Mouse (Mus musculus) limb, embryonic 11.5 days (tissue): ENCODE measurements at regions not wholly inside any gene's neighbourhood (a gene's known extent, or its start where the extent isn't known, plus 50 kb on each side); places are given as distances from the start of the nearest gene placed in this dataset.

Experiments
- ATAC-seq: fragments of 200-750 bp; cut with Nextera tagmentation; 2 replicates; pipeline ENCODE4 v1.8.0; 2017; ENCODE audit warnings: low read depth; ENCODE audit not compliant: insufficient number of reproducible peaks, low FRiP score, low TSS enrichment
- DNase-seq: peaks from one replicate; pipeline ENCODE4 v3.0.0-alpha.2; 2015; ENCODE audit warnings: low spot score
- H3K27ac ChIP-seq: fragments of 300-500 bp; sonication (generic); replicated peaks from 2 replicates; pipeline ENCODE4 v1.5.1; 2014; ENCODE audit warnings: low read depth, mild to moderate bottlenecking, low read length
- H3K27me3 ChIP-seq: fragments of 300-500 bp; sonication (generic); 2 replicates; pipeline ENCODE4 v1.6.1; 2014; ENCODE audit warnings: mild to moderate bottlenecking, low read length, mixed read lengths; ENCODE audit not compliant: control insufficient read depth, insufficient read depth
- H3K36me3 ChIP-seq: fragments of 300-500 bp; sonication (generic); 2 replicates; pipeline ENCODE4 v1.6.1; 2014; ENCODE audit warnings: mild to moderate bottlenecking, low read length, moderate library complexity, mixed read lengths; ENCODE audit not compliant: control insufficient read depth, insufficient read depth
- H3K4me1 ChIP-seq: fragments of 300-500 bp; sonication (generic); 2 replicates; pipeline ENCODE4 v1.6.1; 2014; ENCODE audit warnings: low read length, mixed read lengths; ENCODE audit not compliant: control insufficient read depth, insufficient read depth
- H3K4me2 ChIP-seq: fragments of 300-500 bp; sonication (generic); 2 replicates; pipeline ENCODE4 v1.6.1; 2014; ENCODE audit warnings: low read depth, mild to moderate bottlenecking, moderate library complexity; ENCODE audit not compliant: severe bottlenecking
- H3K4me3 ChIP-seq: fragments of 300-500 bp; sonication (generic); 2 replicates; pipeline ENCODE4 v1.5.1; 2014; ENCODE audit warnings: low read depth, low read length
- H3K9ac ChIP-seq: fragments of 300-500 bp; sonication (generic); 2 replicates; pipeline ENCODE4 v1.6.1; 2014; ENCODE audit warnings: mild to moderate bottlenecking, low read length
- H3K9me3 ChIP-seq: fragments of 300-500 bp; sonication (generic); 2 replicates; pipeline ENCODE4 v1.6.1; 2016; ENCODE audit warnings: low read length; ENCODE audit not compliant: control insufficient read depth
- WGBS: fragments of 180-500 bp; shearing (Covaris S2); extraction: QIAGEN DNeasy Blood & Tissue Kit; methylation state at CpG from one replicate; pipeline ENCODE4 v1.1.7; 2014; 5-methylcytosine and 5-hydroxymethylcytosine counted together

DNA sequence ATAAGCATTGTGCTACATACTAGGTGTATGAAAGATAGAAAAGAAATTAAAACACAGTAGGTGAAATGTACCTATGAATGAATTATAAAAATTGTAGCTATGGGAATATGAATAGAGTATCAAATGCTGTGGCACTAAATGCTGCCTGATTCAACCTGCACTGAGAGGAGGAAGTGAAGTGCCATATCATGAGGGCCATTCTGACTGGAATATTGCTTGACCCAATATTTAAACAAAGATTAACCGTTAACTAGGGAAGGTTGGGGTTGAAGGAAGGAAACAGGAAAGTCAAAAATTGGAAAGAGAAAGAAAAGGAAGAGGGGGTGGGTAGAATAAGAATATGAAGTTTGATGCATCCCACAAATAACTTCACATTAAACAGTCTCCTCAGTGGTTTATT is 103.8 kb downstream of the Ccdc71l start:
- no peak overlapping the region for H3K4me3 ChIP-seq
- H3K4me2 ChIP-seq: no peak overlapping the region
- H3K36me3 ChIP-seq: no peaks in the 10 kb centered on the region
- no peak overlapping the region for H3K9ac ChIP-seq
- no peak overlapping the region for H3K27ac ChIP-seq
- ATAC-seq: no peak
- DNase-seq: no peak
- no peaks in the 10 kb centered on the region for H3K27me3 ChIP-seq
- H3K4me1 ChIP-seq: no peaks in the 10 kb centered on the region
- no peaks in the 10 kb centered on the region for H3K9me3 ChIP-seq
- WGBS: 89% methylated on average over 1 of the region's 1 CpGs

DNA sequence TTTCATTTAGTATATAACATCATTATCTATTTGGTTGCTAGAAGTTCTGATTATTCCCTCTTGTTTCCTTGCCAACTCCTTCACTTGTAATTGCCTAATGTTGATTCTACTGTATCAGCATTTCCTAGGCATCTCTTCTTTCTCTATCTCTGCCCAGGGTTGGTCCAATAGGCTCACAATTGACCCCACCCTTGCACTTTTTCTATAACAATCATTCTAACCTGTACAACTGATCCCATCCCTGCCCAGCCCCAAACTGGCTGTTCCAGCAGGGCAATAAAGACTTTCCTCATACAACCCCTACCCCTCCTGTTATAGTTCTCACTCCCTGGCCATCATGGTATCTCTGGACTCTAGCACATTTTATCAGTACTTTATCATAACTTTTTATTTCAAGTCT is 104.3 kb downstream of the Ccdc71l start:
- no peak for ATAC-seq
- Histone ChIP-seq H3K27ac (no peak overlapping the region), H3K4me3 (no peak overlapping the region), H3K9me3 (no peaks in the 10 kb centered on the region), H3K9ac (no peak overlapping the region), H3K36me3 (no peaks in the 10 kb centered on the region), H3K4me2 (no peak overlapping the region), H3K4me1 (no peaks in the 10 kb centered on the region), H3K27me3 (no peaks in the 10 kb centered on the region)
- no peak for DNase-seq

DNA sequence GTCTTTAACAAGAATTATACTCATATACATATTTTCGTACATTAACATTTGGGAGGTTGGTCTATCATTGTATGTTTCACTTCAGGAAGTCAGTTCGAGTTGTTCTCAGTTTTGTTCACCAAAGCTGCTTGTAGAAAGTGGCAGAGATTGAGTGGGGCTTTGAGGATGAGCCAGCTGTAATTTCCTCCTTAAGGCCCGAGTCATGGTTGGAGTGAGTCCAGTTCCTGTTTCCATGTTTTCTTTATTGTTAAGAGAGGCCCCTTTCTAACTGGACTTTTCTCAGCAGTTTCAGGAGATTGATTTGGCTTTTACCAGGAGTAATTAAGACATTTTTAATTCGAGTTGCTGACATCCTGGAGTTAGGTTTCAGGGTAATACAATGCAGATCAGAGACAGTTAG is 107.7 kb downstream of the Ccdc71l start:
- no peak overlapping the region for H3K9ac ChIP-seq
- 70% methylated on average over 4 of the region's 4 CpGs for WGBS
- no peaks in the 10 kb centered on the region for H3K4me1 ChIP-seq
- H3K4me3 ChIP-seq: no peak overlapping the region
- no peak overlapping the region for H3K4me2 ChIP-seq
- H3K9me3 ChIP-seq: no peaks in the 10 kb centered on the region
- ATAC-seq (no peak), DNase-seq (no peak)
- no peaks in the 10 kb centered on the region for H3K36me3 ChIP-seq
- no peak overlapping the region for H3K27ac ChIP-seq
- H3K27me3 ChIP-seq: no peaks in the 10 kb centered on the region

DNA sequence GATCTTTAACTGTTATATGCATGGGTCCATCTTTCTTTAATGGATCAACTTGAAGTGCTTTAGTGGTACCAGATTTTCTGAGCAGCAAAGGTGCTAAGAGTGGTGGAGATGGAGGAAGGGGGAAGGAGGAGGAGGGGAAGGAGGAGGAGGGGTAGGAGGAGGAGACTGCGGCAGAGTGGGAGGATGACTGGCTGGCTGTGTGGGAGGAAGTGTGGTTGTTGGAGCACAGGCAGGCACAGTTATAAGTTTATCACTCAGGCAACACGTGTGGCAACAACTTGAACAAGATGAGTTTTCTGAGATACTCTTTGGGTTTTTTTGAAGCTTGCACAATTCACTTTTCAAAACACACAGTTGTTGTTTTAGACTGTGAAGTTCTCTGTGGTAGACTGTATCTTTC is 108.2 kb downstream of the Ccdc71l start:
- no peaks in the 10 kb centered on the region for H3K9me3 ChIP-seq
- no peak overlapping the region for H3K4me3 ChIP-seq
- no peak overlapping the region for H3K9ac ChIP-seq
- H3K36me3 ChIP-seq: no peaks in the 10 kb centered on the region
- H3K4me1 ChIP-seq: no peaks in the 10 kb centered on the region
- H3K27me3 ChIP-seq: no peaks in the 10 kb centered on the region
- no peak for DNase-seq
- no peak for ATAC-seq
- H3K27ac ChIP-seq: no peak overlapping the region
- H3K4me2 ChIP-seq: no peak overlapping the region
- 36% methylated on average over 2 of the region's 2 CpGs for WGBS

DNA sequence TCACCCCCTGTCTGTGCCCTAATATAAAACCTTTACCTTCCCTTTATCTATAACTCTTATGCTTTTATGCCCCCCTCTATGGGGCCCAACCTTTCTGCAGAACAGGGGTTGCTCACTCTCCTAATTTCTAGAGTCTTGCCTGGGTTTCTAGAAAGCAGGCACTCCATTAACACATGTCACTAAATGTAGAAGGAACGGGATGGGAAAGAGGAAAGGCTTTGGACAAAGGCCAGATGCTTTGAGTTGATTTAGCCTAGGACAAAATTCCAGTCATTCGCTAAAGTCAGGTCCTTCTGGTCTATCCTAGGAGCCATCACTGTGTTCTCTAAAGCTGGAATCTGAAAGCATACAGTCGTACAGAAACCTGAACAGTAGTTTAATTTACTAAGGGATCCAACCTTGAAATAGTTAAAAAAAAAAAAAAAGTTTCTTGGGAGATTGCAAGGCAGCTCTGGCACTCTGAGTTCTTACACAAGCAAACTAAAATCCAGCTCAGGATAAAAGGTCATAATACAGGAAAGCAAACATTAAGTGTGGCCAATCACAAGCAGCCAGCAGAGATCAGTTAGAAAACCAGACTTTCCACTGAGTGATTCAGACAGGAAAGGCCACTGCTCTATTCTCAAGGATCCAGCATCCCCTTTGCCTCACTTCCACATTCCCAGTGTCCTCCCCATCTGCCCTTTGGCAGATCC is 109.5 kb downstream of the Ccdc71l start:
- no peak for ATAC-seq
- Histone ChIP-seq H3K9ac (no peak overlapping the region), H3K4me2 (no peak overlapping the region), H3K36me3 (no peaks in the 10 kb centered on the region), H3K9me3 (no peaks in the 10 kb centered on the region), H3K27ac (no peak overlapping the region), H3K27me3 (no peaks in the 10 kb centered on the region), H3K4me3 (no peak overlapping the region), H3K4me1 (no peaks in the 10 kb centered on the region)
- WGBS: 71% methylated on average over 3 of the region's 3 CpGs
- DNase-seq: no peak

DNA sequence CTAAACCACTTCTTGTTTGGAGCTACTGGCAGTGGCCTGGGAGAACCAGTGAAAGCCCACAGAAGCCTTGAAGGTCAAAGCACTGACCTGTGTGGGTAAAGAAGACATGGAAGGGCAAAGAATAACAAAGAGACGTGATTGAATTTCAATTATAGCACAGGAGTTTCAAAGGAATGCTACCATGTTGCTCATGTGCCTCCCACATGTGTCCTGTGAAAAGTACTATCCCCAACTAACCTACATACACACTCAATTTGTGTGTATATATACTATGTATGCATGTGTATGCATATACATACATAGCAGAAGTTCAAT is 110.0 kb downstream of the Ccdc71l start:
- H3K36me3 ChIP-seq: no peaks in the 10 kb centered on the region
- no peaks in the 10 kb centered on the region for H3K4me1 ChIP-seq
- no peak overlapping the region for H3K4me3 ChIP-seq
- H3K9ac ChIP-seq: no peak overlapping the region
- H3K4me2 ChIP-seq: no peak overlapping the region
- 59% methylated on average over 1 of the region's 1 CpGs for WGBS
- no peak for DNase-seq
- no peak for ATAC-seq
- no peaks in the 10 kb centered on the region for H3K9me3 ChIP-seq
- H3K27me3 ChIP-seq: no peaks in the 10 kb centered on the region
- H3K27ac ChIP-seq: no peak overlapping the region

DNA sequence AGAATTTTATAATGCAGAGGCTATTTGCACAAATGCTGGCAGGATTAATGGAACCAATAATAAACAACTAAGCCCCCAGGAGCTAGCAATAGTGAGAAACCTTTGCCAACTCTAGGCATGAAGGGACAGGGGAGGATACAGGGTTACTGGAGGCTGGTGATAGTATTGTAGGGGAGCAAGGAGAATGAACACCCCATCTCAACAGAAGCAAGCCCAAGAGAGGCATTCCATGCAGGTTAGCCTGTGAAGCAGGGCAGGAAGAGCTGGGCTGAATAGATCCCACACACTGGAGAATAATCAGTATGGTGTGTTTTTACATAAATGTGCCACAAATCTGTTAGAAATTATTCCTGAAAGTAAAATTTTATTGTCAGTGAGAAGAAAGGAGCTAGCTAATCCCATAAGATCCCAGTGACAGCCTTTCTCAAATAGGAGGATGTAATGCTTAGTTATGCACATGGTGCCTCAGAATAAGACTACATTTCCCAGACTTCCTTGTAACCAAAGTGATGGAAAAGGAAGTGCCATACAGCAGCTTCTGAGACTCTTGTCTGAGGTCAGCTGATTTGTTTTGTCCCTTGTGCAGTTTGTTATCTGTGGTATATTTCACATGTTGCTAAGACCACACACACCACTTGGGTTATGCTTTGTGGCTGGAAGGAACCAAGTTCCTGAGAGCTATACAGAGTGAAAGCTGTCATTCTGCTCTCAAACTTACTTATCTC is 111.1 kb downstream of the Ccdc71l start:
- ATAC-seq: no peak
- DNase-seq: no peak
- no peaks in the 10 kb centered on the region for H3K4me1 ChIP-seq
- no peak overlapping the region for H3K9ac ChIP-seq
- no peak overlapping the region for H3K4me3 ChIP-seq
- H3K27ac ChIP-seq: no peak overlapping the region
- H3K36me3 ChIP-seq: no peaks in the 10 kb centered on the region
- H3K9me3 ChIP-seq: no peaks in the 10 kb centered on the region
- H3K4me2 ChIP-seq: no peak overlapping the region
- no peaks in the 10 kb centered on the region for H3K27me3 ChIP-seq

DNA sequence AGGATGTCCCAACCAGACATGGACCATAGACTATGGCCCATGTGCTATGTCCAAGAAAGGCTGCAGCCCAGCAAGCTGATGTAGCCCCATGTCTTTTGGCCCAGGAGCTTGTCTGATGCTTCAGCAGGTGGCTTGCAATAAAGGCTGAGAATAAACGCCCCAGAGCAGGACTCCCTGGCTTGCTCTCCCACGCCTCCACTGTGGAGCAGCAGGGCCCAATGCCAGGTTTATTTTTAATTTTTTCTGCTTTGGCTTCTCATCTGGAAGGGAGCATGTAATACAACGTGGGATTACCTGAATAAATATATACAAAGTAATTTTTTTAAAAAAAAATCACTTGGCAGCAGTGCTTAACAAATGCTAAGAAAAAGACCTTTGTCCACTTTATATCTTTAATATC is 125.7 kb downstream of the Ccdc71l start:
- DNase-seq (no peak), ATAC-seq (no peak)
- Histone ChIP-seq H3K36me3 (no peaks in the 10 kb centered on the region), H3K9ac (no peak overlapping the region), H3K27ac (no peak overlapping the region), H3K4me1 (no peaks in the 10 kb centered on the region), H3K27me3 (no peaks in the 10 kb centered on the region), H3K9me3 (no peaks in the 10 kb centered on the region), H3K4me3 (no peak overlapping the region), H3K4me2 (no peak overlapping the region)
- WGBS: 79% methylated on average over 3 of the region's 3 CpGs

DNA sequence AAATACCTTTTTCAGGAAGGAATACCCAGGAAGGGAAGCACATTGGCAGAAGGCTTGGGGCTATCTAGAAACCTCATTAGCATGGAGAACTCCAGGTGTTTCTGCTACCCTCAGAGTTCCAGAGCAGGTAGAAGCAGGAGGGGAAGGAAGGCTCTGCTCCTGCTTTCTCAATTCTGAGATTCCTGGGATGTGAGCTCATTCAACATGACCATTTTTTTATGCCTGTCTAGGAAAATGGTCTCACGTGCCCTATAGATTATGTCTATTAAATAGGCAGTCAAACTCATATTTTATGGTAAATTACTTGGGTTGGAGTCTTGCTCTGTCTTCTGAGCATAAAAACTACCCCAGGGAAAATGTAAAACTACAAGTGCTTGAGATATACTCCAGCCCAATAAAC is 130.2 kb downstream of the Ccdc71l start:
- no peak overlapping the region for H3K9ac ChIP-seq
- ATAC-seq (no peak), DNase-seq (no peak)
- no peak overlapping the region for H3K4me2 ChIP-seq
- H3K9me3 ChIP-seq: no peaks in the 10 kb centered on the region
- no peaks in the 10 kb centered on the region for H3K27me3 ChIP-seq
- H3K27ac ChIP-seq: no peak overlapping the region
- 77% methylated on average over 1 of the region's 1 CpGs for WGBS
- H3K36me3 ChIP-seq: no peaks in the 10 kb centered on the region
- no peak overlapping the region for H3K4me3 ChIP-seq
- H3K4me1 ChIP-seq: no peaks in the 10 kb centered on the region
